Mouse (Mus musculus) heart, embryonic 14.5 days (tissue): ENCODE measurements around the gene Cyba. TPM values are rescaled to one million over a fixed set of nuclear protein-coding genes. Genes with fewer than 3 reads are reported as not detected.

ENCODE experiments used
- ATAC-seq: fragments of 200-750 bp; cut with Nextera tagmentation; 2 replicates; pipeline ENCODE4 v1.8.0; 2017; ENCODE audit warnings: low read depth, moderate TSS enrichment; ENCODE audit not compliant: insufficient number of reproducible peaks, insufficient read depth, low FRiP score
- H3K27ac ChIP-seq, 2 experiments: fragments of 200-500 bp in 1 of 2; fragments of 300-500 bp in 1 of 2; sonication (generic) in 1 of 2; replicated peaks in 1 of 2; 2 replicates each; pipeline ENCODE4 v1.5.1; 2012 to 2014; ENCODE audit warnings: low read depth in 2 of 2, low read length in 2 of 2, control low read depth in 1 of 2, mild to moderate bottlenecking in 1 of 2, mixed read lengths in 1 of 2; ENCODE audit not compliant: control insufficient read depth in 1 of 2, insufficient read depth in 1 of 2
- H3K27me3 ChIP-seq: fragments of 300-500 bp; sonication (generic); 2 replicates; pipeline ENCODE4 v1.6.1; 2014; ENCODE audit warnings: mild to moderate bottlenecking, low read length, control low read depth; ENCODE audit not compliant: control insufficient read depth, insufficient read depth
- H3K36me3 ChIP-seq: fragments of 300-500 bp; sonication (generic); 2 replicates; pipeline ENCODE4 v1.6.1; 2014; ENCODE audit warnings: mild to moderate bottlenecking, control low read depth, low read length, mixed read lengths; ENCODE audit not compliant: control insufficient read depth, insufficient read depth
- H3K4me1 ChIP-seq, 2 experiments: fragments of 200-500 bp in 1 of 2; fragments of 300-500 bp in 1 of 2; sonication (generic) in 1 of 2; 2 replicates each; pipeline ENCODE4 v1.6.1; 2012 to 2014; ENCODE audit warnings: low read length in 2 of 2, control low read depth in 1 of 2, mixed read lengths in 1 of 2; ENCODE audit not compliant: control insufficient read depth in 2 of 2, insufficient read depth in 2 of 2
- H3K4me2 ChIP-seq: fragments of 300-500 bp; sonication (generic); 2 replicates; pipeline ENCODE4 v1.6.1; 2014; ENCODE audit warnings: mild to moderate bottlenecking, low read length
- H3K4me3 ChIP-seq, 2 experiments: fragments of 200-500 bp in 1 of 2; fragments of 300-500 bp in 1 of 2; sonication (generic) in 1 of 2; 2 replicates each; pipeline ENCODE4 v1.5.1; 2012 to 2014; ENCODE audit warnings: low read length in 2 of 2, mild to moderate bottlenecking in 2 of 2, control low read depth in 1 of 2, low read depth in 1 of 2, moderate library complexity in 1 of 2; ENCODE audit not compliant: control insufficient read depth in 1 of 2, insufficient read depth in 1 of 2
- H3K9ac ChIP-seq: fragments of 300-500 bp; sonication (generic); 2 replicates; pipeline ENCODE4 v1.6.1; 2014; ENCODE audit warnings: mild to moderate bottlenecking, low read length
- H3K9me3 ChIP-seq: fragments of 300-500 bp; sonication (generic); 2 replicates; pipeline ENCODE4 v1.6.1; 2016; ENCODE audit warnings: low read length, control low read depth; ENCODE audit not compliant: control insufficient read depth
- WGBS: fragments of 180-500 bp; shearing (Covaris S2); extraction: QIAGEN DNeasy Blood & Tissue Kit; methylation state at CpG from one replicate; pipeline ENCODE4 v1.1.7; 2014; 5-methylcytosine and 5-hydroxymethylcytosine counted together
- microRNA-seq: library from miRNA; unstranded; fragments of <30 nt; microRNA quantifications from one replicate; pipeline ENCODE4, GENCODE M21; 2016
- polyA plus RNA-seq: library from polyadenylated mRNA; unstranded; fragments of >200 nt; fragmentation: Nextera tagmentation; extraction: Ambion mirVana; gene quantifications from 2 replicates; pipeline ENCODE4 v1.2.1, GENCODE M21; 2014

Gene Cyba
- polyA plus RNA-seq, 1 experiment from 2014 or later, result 194 TPM

- no peak overlapping the region for H3K9ac ChIP-seq
- H3K4me2 ChIP-seq, result no peak overlapping the region
- no peaks in the 10 kb centered on the region for H3K4me1 ChIP-seq
- H3K36me3 ChIP-seq, result peaks cover 95% of the 10 kb centered on the region
- ATAC-seq, result no peak
- 91% methylated on average over 3 of the region's 3 CpGs for WGBS
- no peak overlapping the region for H3K27ac ChIP-seq
- no peak overlapping the region for H3K4me3 ChIP-seq
- no peaks in the 10 kb centered on the region for H3K27me3 ChIP-seq
- no peaks in the 10 kb centered on the region for H3K9me3 ChIP-seq
These were observed 43.4 kb downstream of the Cyba start for GRCm38 (mm10) chr8:122389357-122389756.

GRCm38 (mm10) chr8:122383039-122383438 is 49.7 kb downstream of the Cyba start:
- ATAC-seq, result no peak
- Histone ChIP-seq H3K9ac (no peak overlapping the region), H3K4me3 (no peak overlapping the region), H3K4me2 (no peak overlapping the region), H3K9me3 (no peaks in the 10 kb centered on the region), H3K27me3 (no peaks in the 10 kb centered on the region), H3K4me1 (peaks cover 0 to 2% of the 10 kb centered on the region in 2 experiments; a peak in 2 of 4 replicates), H3K36me3 (peaks cover 90% of the 10 kb centered on the region), H3K27ac (no peak overlapping the region)
- WGBS, result 87% methylated on average over 4 of the region's 4 CpGs

- peak within 1 kb of the TSS; percentile 92 to 93 for H3K27ac ChIP-seq
- peak within 1 kb of the TSS; percentile 94 for H3K9ac ChIP-seq
- H3K9me3 ChIP-seq, result no peaks in the 10 kb centered on the region
- ATAC-seq, result peak; percentile 92
- H3K4me3 ChIP-seq, result peak within 1 kb of the TSS; percentile 85 to 92
- peaks cover 7 to 16% of the 10 kb centered on the region in 2 experiments; a peak in 3 of 4 replicates for H3K4me1 ChIP-seq
- peaks cover 33% of the 10 kb centered on the region for H3K36me3 ChIP-seq
- H3K4me2 ChIP-seq, result peak within 1 kb of the TSS; percentile 88
- under 1% methylated on average over 77 of the region's 107 CpGs for WGBS
- H3K27me3 ChIP-seq, result no peaks in the 10 kb centered on the region
These were observed 56.1 kb downstream of the Cyba start, which contains the start of gene Zc3h18 for GRCm38 (mm10) chr8:122376365-122377231. Gene Zc3h18, plus strand, starts transcription at chr8:122376609.

- 25% methylated on average over 13 of the region's 13 CpGs for WGBS
- peaks cover 7 to 16% of the 10 kb centered on the region in 2 experiments; a peak in 3 of 4 replicates for H3K4me1 ChIP-seq
- peak overlapping the region; percentile 43 to 92 for H3K4me3 ChIP-seq
- peak overlapping the region; percentile 69 for H3K4me2 ChIP-seq
- H3K9ac ChIP-seq, result peak overlapping the region; percentile 69
- H3K27me3 ChIP-seq, result no peaks in the 10 kb centered on the region
- peaks cover 28% of the 10 kb centered on the region for H3K36me3 ChIP-seq
- H3K27ac ChIP-seq, result peak overlapping the region; percentile 58 to 93
- ATAC-seq, result 0 out of 2 replicates have a peak, but pooled peaks have one; percentile 2
- H3K9me3 ChIP-seq, result no peaks in the 10 kb centered on the region
These were observed 56.9 kb downstream of the Cyba start for GRCm38 (mm10) chr8:122375751-122376364.

- no peak overlapping the region for H3K4me3 ChIP-seq
- H3K9ac ChIP-seq, result no peak overlapping the region
- H3K4me1 ChIP-seq, result peaks cover 7 to 16% of the 10 kb centered on the region in 2 experiments; a peak in 3 of 4 replicates
- no peaks in the 10 kb centered on the region for H3K9me3 ChIP-seq
- H3K27ac ChIP-seq, result no peak overlapping the region
- H3K4me2 ChIP-seq, result no peak overlapping the region
- H3K36me3 ChIP-seq, result peaks cover 22% of the 10 kb centered on the region
- 90% methylated on average over 7 of the region's 7 CpGs for WGBS
- no peak for ATAC-seq
- no peaks in the 10 kb centered on the region for H3K27me3 ChIP-seq
These were observed 57.4 kb downstream of the Cyba start for GRCm38 (mm10) chr8:122375320-122375719.

Small RNAs within 50 kb of the gene (microRNA-seq; reads per million reads assigned to microRNA genes)
- not detected for gene Gm24366

Other genes starting within 250 kb of the Cyba start
- 4.4 and 6.1 TPM in 2 replicates for gene Zfpm1, start 150.8 kb downstream of the Cyba start, polyA plus RNA-seq
- not detected in 2 replicates for gene Trhr2, start 72.2 kb downstream of the Cyba start, polyA plus RNA-seq
- gene Zc3h18, start 56.3 kb downstream of the Cyba start, polyA plus RNA-seq, result 17.7 and 19.6 TPM in 2 replicates
- not detected in 2 replicates for gene Il17c, start 10.9 kb downstream of the Cyba start, polyA plus RNA-seq
- gene Mvd, start 10.5 kb upstream of the Cyba start, polyA plus RNA-seq, result 14.4 and 17.9 TPM in 2 replicates
- 2.6 TPM in 2 replicates for gene Snai3, start 27.8 kb upstream of the Cyba start, polyA plus RNA-seq
- gene Rnf166, start 43.1 kb upstream of the Cyba start, polyA plus RNA-seq, result 39.8 and 40.8 TPM in 2 replicates
- gene Ctu2, start 43.2 kb upstream of the Cyba start, polyA plus RNA-seq, result 24.9 and 33.0 TPM in 2 replicates
- 14.9 and 16.3 TPM in 2 replicates for gene Piezo1, start 118.4 kb upstream of the Cyba start, polyA plus RNA-seq
- 23.2 and 27.6 TPM in 2 replicates for gene Cdt1, start 135.1 kb upstream of the Cyba start, polyA plus RNA-seq
- 240 and 243 TPM in 2 replicates for gene Aprt, start 144.0 kb upstream of the Cyba start, polyA plus RNA-seq
- gene Galns, start 178.5 kb upstream of the Cyba start, polyA plus RNA-seq, result 10.3 and 11.2 TPM in 2 replicates
- 78.2 and 84.8 TPM in 2 replicates for gene Trappc2l, start 178.7 kb upstream of the Cyba start, polyA plus RNA-seq
- not detected in 2 replicates for gene Pabpn1l, start 189.8 kb upstream of the Cyba start, polyA plus RNA-seq